Mouse (Mus musculus) cortical plate, adult 2 months (tissue): Measurements from ENCODE around the gene Parva. TPM values are rescaled to one million over a fixed set of nuclear protein-coding genes. Genes with fewer than 3 reads are reported as not detected.
A peak's percentile ranks its signal among the peaks of the same experiment; 100 is the strongest.

Experiments used
- H3K27ac ChIP-seq: fragments of 200-500 bp; 2 replicates; pipeline ENCODE4 v1.5.1; 2012; ENCODE audit warnings: low read length, control low read depth, inconsistent platforms; ENCODE audit not compliant: insufficient read depth
- H3K4me1 ChIP-seq: fragments of 200-500 bp; 2 replicates; pipeline ENCODE4 v1.6.1; 2011; ENCODE audit warnings: low read length; ENCODE audit not compliant: control insufficient read depth, insufficient read depth
- H3K4me3 ChIP-seq: fragments of 200-500 bp; 2 replicates; pipeline ENCODE4 v1.5.1; 2011; ENCODE audit warnings: mild to moderate bottlenecking, low read length, control low read depth; ENCODE audit not compliant: insufficient read depth
- CTCF ChIP-seq: fragments of 200-500 bp; IDR thresholded peaks from 2 replicates; pipeline ENCODE4 v1.5.1; 2011; ENCODE audit warnings: mild to moderate bottlenecking, control low read depth, low read length; ENCODE audit not compliant: insufficient read depth; ENCODE audit errors: extremely low read depth
- POLR2A ChIP-seq: fragments of 200-500 bp; IDR thresholded peaks from 2 replicates; pipeline ENCODE4 v1.6.1; 2011; ENCODE audit warnings: mild to moderate bottlenecking, low read length, control low read depth; ENCODE audit not compliant: insufficient read depth; ENCODE audit errors: extremely low read depth
- polyA plus RNA-seq: library from polyadenylated mRNA; depleted of rRNA; stranded (reverse); fragments of >200 nt; gene quantifications from 2 replicates; pipeline ENCODE4 v1.2.3, GENCODE M21; 2012

Parva gene
- polyA plus RNA-seq, 1 experiment, result 44.7 TPM

DNA sequence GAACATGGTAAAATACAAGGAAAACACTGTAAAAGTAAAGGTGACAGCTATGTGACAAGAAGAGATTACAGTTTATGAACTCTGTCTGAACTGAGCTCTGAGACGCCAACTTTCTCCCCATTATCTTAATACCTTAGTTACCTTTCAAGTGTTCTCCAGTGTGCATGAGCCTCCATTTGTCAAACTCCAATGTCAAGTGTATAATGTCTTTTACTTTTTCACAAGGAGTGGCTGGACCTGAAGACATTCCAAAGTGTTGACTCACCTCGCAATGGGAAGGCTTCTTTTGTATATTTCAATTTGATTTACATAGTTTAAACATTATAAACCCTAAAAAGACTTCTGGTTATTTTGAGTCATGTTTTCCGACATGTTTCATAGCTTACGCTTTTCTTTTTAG, 3.9 kb upstream of the Parva start:
- H3K4me1 ChIP-seq, result no peaks in the 10 kb centered on the region
- no peak for TF ChIP-seq CTCF
- no peak for TF ChIP-seq POLR2A
- no peak overlapping the region for H3K4me3 ChIP-seq
- H3K27ac ChIP-seq, result no peak overlapping the region

DNA sequence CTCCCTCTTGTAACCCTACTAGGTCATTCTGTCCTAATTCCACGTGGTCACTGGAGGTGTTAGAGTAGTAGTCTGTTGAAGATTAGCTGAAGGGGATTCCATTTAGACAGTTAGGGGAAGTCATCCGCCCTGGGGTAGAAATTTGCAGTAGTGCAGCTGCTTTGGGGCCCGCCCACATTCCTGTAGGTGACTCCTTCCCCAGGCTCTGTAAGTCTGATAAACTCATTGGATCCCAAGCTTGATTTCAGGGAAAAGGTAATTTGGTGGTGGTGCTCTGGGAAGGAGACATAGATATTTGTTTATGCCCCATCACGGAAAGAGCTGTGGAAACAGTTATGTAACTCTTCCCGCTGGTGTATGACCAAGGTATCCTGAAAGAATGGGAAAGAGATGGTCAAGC, 494 bp upstream of the Parva start:
- no peak for TF ChIP-seq POLR2A
- TF ChIP-seq CTCF, result no peak
- Histone ChIP-seq H3K4me1 (no peaks in the 10 kb centered on the region), H3K4me3 (no peak overlapping the region), H3K27ac (no peak overlapping the region)

DNA sequence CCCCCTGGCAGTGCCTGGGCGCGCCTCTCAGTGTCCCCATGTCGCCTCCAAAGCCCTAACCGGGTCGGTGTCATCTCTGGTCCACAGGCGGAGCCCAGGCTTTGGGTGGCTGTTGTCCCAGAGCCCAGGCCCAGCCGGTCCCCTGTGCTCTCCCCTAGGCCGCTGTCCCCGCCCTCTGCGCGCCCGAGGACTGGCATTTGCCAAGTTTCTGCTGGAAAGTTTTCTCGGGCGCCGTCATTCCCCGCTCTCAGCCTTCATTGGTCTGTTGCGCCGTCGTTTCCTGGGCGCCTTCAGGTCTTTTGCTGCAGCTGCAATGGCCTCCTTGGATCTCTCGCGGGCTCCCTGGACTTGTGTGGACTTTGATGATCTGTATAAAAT, 842 bp downstream of the Parva start:
- Histone ChIP-seq H3K4me1 (no peaks in the 10 kb centered on the region), H3K4me3 (peak overlapping the region; percentile 45), H3K27ac (peak overlapping the region; percentile 56; the same call in 1 of the 2 replicates)
- TF ChIP-seq POLR2A (0 out of 2 replicates have a peak, but pooled peaks have one; percentile 27), CTCF (no peak)

DNA sequence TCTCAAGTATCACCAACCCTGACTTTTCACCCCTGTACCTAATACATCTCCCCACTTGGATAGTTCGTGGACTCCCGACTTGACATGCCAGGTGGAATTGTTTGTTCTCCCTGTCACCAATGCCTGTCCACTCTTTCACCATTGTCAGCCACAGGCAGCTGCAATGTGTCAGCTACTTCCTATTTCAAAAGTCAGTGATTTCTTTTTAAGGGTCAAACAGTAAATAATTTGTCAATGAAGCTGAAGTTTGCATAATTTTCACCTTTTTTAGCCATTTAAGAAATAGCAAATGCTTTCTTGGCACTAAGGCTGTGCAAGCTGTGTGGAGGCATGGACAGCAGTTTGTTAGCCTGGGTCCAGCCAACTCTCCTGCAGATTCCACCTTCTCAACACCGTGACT, 12.5 kb downstream of the Parva start:
- no peak overlapping the region for H3K4me3 ChIP-seq
- H3K4me1 ChIP-seq, result no peaks in the 10 kb centered on the region
- TF ChIP-seq POLR2A, result no peak
- no peak for TF ChIP-seq CTCF

DNA sequence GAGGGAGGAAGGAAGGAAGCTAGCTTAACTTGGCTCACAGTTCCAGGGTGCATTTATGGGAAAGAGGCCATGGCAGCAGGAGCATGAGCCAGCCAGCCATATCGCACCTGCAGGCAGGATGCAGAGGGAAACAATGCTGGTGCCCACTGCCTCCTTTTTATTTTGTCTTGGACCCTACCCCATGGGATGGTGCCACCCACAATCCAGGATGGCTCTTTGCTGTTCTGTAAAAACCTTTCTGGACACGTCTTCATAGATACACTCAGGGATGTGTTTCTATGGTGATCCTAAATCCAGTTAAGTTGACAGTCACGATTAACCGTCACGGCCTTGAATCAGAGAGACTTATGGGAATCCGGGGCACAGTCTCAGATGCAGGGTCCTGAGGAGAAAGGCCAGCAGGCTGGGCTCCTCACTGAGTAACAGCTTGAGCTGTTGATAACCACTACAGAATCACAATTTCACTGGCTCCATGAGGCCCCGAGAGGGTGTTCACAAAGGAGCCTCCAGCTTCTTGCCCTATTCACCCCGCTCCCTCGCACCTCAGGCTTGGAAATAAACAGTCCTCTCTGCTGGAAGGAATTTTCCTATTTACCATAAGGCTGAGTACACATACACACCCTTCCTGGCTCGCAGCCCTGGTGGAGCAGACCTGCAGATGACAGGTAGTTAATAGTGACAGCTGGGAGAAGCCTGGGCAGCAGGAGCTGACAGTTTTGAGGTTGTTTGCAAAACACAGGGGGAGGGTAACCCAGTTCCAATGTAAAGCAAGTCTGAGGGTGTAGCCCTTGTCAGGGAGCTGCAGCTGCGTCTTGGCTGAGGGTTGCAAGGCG, 17.1 kb downstream of the Parva start:
- TF ChIP-seq POLR2A, result no peak
- TF ChIP-seq CTCF, result no peak
- H3K4me3 ChIP-seq, result no peak overlapping the region
- no peaks in the 10 kb centered on the region for H3K4me1 ChIP-seq
- no peak overlapping the region for H3K27ac ChIP-seq

More for the DNA sequence above, 12.5 kb downstream of the Parva start:
- no peak overlapping the region for H3K27ac ChIP-seq

DNA sequence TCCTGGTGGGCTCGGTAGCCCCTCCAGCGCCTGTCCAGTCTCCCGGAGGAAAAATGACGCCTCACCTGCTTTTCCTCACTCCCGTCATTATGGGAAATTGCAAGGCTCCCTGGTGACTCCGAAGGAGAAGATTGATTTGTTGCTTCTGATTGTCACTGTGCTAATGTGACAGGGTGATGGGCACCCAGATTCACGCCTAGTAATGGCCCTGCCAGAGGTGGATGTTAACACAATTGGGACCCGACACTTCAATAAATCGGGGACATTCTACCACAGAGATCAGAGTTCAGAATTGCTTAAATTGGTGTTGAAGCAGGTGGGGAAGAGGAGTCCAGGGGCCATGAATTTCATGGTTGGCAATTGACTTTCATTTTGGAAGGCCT, 17.7 kb downstream of the Parva start:
- no peak overlapping the region for H3K4me3 ChIP-seq
- no peak overlapping the region for H3K27ac ChIP-seq
- H3K4me1 ChIP-seq, result no peaks in the 10 kb centered on the region
- TF ChIP-seq CTCF, result no peak
- TF ChIP-seq POLR2A, result no peak

DNA sequence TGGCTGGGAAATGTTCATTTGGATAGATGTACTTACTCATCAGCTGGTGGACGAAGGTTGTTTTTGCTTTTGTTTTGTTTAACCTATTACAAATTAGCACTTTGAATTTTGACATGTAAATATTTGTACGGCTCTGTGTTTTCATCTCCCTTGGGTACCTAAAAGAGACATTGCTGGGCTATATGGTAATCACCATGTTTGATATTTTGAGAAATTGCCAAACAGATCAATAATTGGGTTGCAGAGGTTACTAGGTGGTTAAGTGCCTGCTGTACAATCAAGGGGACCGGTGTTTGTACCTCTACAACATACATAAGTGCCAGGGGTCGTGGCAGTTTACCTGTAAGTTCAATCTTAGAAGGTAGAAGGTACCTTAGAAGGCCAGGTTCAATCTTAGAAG, 19.2 kb downstream of the Parva start:
- no peak overlapping the region for H3K4me3 ChIP-seq
- H3K27ac ChIP-seq, result no peak overlapping the region
- no peaks in the 10 kb centered on the region for H3K4me1 ChIP-seq
- TF ChIP-seq CTCF (no peak), POLR2A (no peak)

DNA sequence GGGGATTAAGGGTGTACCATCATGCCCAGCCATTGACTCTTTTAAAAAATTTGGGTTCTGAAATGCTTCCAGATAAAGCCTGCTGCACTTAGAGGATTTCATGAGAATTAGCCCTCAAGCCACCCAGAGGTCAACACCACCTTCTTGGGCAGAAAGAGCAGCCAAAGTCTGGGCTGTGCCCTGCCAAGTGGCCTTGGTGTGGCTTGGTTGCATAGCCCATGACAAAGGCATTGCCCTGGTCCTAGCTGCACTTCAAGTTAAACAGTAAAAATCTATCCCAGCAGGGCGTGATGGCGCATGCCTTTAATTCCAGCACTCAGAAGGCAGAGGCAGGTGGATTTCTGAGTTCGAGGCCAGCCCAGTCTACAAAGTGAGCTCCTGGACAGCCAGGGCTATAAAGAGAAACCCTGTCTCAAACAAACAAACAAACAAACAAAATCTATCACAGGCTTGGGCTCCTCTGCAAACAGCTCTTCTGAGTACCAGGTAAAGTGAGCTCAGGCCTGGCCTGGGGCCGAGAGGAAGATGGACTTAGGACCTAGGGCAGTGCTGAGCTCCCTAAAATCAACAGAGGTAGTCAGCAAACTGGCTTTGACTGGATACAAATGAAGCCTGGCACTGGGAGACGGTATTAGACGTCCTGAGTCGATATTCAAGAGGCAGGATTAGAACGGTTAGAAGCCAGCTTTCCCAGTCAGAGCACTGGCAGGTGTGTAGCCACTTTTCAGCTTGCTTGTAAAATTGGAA, 22.8 kb downstream of the Parva start:
- Histone ChIP-seq H3K4me3 (no peak overlapping the region), H3K27ac (no peak overlapping the region), H3K4me1 (no peaks in the 10 kb centered on the region)
- no peak for TF ChIP-seq POLR2A
- TF ChIP-seq CTCF, result no peak

DNA sequence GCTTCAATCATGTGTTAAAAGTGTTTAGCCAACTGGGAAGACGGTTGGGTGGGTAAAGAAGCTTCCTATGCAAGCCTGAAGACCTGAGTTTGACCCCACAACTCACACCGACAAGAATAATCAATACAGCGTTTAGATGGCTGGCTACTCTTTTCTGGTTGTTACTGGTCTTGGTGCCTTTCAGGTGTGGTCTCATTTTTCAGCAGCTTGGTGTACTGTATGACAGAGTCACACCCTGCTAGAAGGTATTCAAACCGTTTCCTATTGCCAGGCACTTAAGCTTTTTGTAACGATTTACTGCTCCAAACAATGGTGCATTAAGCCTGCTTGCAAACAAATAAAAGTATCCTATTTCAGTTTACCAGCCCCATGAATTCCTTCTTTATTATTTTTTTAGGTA, 25.2 kb downstream of the Parva start:
- H3K4me1 ChIP-seq, result no peaks in the 10 kb centered on the region
- no peak for TF ChIP-seq CTCF
- no peak for TF ChIP-seq POLR2A
- no peak overlapping the region for H3K27ac ChIP-seq
- H3K4me3 ChIP-seq, result no peak overlapping the region

DNA sequence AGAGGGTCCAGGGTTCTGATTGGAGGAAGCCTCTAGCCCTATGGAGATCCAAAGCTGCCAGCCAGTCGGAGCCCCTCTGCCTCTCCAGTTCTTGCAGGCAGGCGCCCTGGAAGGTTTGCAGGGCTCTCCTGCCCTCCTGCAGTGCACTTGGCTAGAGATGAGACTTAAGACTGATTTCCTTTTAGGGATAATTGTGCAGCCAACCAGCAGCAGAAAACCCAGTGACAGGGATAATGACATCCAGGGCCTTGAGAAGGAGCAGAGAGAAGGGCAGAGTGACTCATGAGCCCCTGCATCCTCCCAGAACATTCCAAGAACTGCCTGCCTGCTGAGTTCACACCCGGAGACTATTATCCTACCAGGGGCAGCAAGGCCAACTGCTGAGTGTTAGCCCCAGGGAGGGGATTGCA, 26.5 kb downstream of the Parva start:
- H3K4me3 ChIP-seq, result no peak overlapping the region
- no peaks in the 10 kb centered on the region for H3K4me1 ChIP-seq
- no peak overlapping the region for H3K27ac ChIP-seq
- TF ChIP-seq POLR2A, result no peak
- no peak for TF ChIP-seq CTCF
